Mouse (Mus musculus): ENCODE data around the gene Kbtbd4. TPM values are rescaled to one million over a fixed set of nuclear protein-coding genes. Genes with fewer than 3 reads are reported as not detected.

The Kbtbd4 gene
- total RNA-seq, 2 experiments from 2014 or later = 34.0 to 44.0 TPM

GRCm38 (mm10) chr2:90906721-90907120, 2.2 kb downstream of the Kbtbd4 start:
- no peak for DNase-seq

GRCm38 (mm10) chr2:90910861-90911260, 6.3 kb downstream of the Kbtbd4 start:
- DNase-seq = no peak

GRCm38 (mm10) chr2:90911668-90912067, 7.1 kb downstream of the Kbtbd4 start:
- DNase-seq = no peak

- DNase-seq = no peak
Measured at GRCm38 (mm10) chr2:90913671-90914070, 9.1 kb downstream of the Kbtbd4 start.

GRCm38 (mm10) chr2:90915516-90915915, 11.0 kb downstream of the Kbtbd4 start:
- DNase-seq = no peak

- DNase-seq = no peak
Measured at GRCm38 (mm10) chr2:90916560-90917232, 12.2 kb downstream of the Kbtbd4 start.

GRCm38 (mm10) chr2:90917233-90917998, 12.9 kb downstream of the Kbtbd4 start:
- DNase-seq = peak; percentile 57 to 59

GRCm38 (mm10) chr2:90917999-90918698, 13.6 kb downstream of the Kbtbd4 start:
- DNase-seq = no peak

- no peak for DNase-seq
Measured at GRCm38 (mm10) chr2:90921178-90921577, 16.6 kb downstream of the Kbtbd4 start.

- no peak for DNase-seq
Measured at GRCm38 (mm10) chr2:90922636-90923035, 18.1 kb downstream of the Kbtbd4 start.

- no peak for DNase-seq
Measured at GRCm38 (mm10) chr2:90928566-90928965, 24.0 kb downstream of the Kbtbd4 start.

- DNase-seq = no peak
Measured at GRCm38 (mm10) chr2:90931829-90932228, 27.3 kb downstream of the Kbtbd4 start.

- DNase-seq = no peak
Measured at GRCm38 (mm10) chr2:90932273-90932672, 27.7 kb downstream of the Kbtbd4 start.

GRCm38 (mm10) chr2:90938362-90938761, 33.8 kb downstream of the Kbtbd4 start:
- no peak for DNase-seq

GRCm38 (mm10) chr2:90939750-90940149, 35.2 kb downstream of the Kbtbd4 start:
- no peak for DNase-seq

- peak; percentile 77 to 83 for DNase-seq
Measured at GRCm38 (mm10) chr2:90940233-90941229, 36.0 kb downstream of the Kbtbd4 start, which contains the start of gene Celf1. Celf1 (plus strand) TSS chr2:90940382.

GRCm38 (mm10) chr2:90941744-90942143, 37.2 kb downstream of the Kbtbd4 start:
- no peak for DNase-seq

GRCm38 (mm10) chr2:90950149-90950548, 45.6 kb downstream of the Kbtbd4 start:
- DNase-seq = no peak

GRCm38 (mm10) chr2:90950582-90951194, 46.1 kb downstream of the Kbtbd4 start:
- DNase-seq = no peak

- DNase-seq = no peak
Measured at GRCm38 (mm10) chr2:90953461-90953860, 48.9 kb downstream of the Kbtbd4 start.

GRCm38 (mm10) chr2:90956053-90956452, 51.5 kb downstream of the Kbtbd4 start:
- DNase-seq = no peak
